Mouse (Mus musculus): ENCODE measurements around the gene Clec11a.

DNA sequence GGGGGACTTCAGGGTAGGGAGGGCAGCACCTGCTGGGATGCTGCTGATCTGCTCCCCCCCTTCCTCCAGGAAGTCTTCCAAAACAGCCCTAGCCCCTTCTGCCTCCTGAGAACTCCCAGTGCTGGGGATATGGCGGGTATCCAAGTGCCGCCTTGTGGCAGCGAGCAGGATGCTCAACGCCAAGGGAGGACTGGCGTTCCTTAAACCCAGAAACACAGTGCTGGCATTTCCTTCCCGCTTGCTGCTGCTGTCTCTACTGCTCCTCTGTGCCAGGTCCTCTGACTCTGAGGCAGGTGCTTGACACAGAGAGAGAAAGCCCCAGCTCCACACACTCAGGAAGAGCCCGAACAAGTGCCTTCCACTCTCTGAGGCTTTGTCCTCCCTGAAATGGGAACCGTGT lies 14.2 kb upstream of the Clec11a start:
- TF ChIP-seq CTCF (IDR thresholded peaks at IDR 0.05; ENCODE audit: insufficient read depth, low read length) (no peak), POLR2A (IDR thresholded peaks at IDR 0.05; ENCODE audit: borderline replicate concordance, extremely low read depth, low read depth, low read length) (no peak)

All from lung, adult 2 months (tissue).